Mouse (Mus musculus) C2C12 (cell line): ENCODE results near the gene Nfyb. TPM values are rescaled to one million over a fixed set of nuclear protein-coding genes. Genes with fewer than 3 reads are reported as not detected.

Experiments used
- H3K27me3 ChIP-seq: one replicate; pipeline ENCODE4 v1.6.1; 2011; ENCODE audit not compliant: control insufficient read depth, insufficient read depth, insufficient read length
- H3K36me3 ChIP-seq: one replicate; pipeline ENCODE4 v1.6.1; 2011; ENCODE audit not compliant: control insufficient read depth, insufficient read depth
- H3K4me3 ChIP-seq: one replicate; pipeline ENCODE4 v1.5.1; 2011; ENCODE audit warnings: mild to moderate bottlenecking, control low read depth; ENCODE audit not compliant: poor library complexity, insufficient read depth, severe bottlenecking
- H3K79me2 ChIP-seq: one replicate; pipeline ENCODE4 v1.6.1; 2011; ENCODE audit not compliant: control insufficient read depth, insufficient read depth
- H3K79me3 ChIP-seq: one replicate; pipeline ENCODE4 v1.6.1; 2011; ENCODE audit warnings: low read depth, control low read depth
- H3ac ChIP-seq: one replicate; pipeline ENCODE3; 2011; ENCODE audit warnings: low read depth; ENCODE audit not compliant: control insufficient read depth, insufficient read length
- CEBPB ChIP-seq: IDR thresholded peaks from one replicate; pipeline ENCODE4 v1.6.1; 2011; ENCODE audit warnings: low read depth, mild to moderate bottlenecking, control low read depth, moderate library complexity
- CTCF ChIP-seq: IDR thresholded peaks from one replicate; pipeline ENCODE4 v1.5.1; 2011; ENCODE audit not compliant: control insufficient read depth, insufficient read depth, insufficient read length
- FOSL1 ChIP-seq: IDR thresholded peaks from one replicate; pipeline ENCODE4 v1.8.0; 2011; ENCODE audit warnings: mild to moderate bottlenecking, low read length; ENCODE audit not compliant: poor library complexity, insufficient read depth, severe bottlenecking
- MAX ChIP-seq: IDR thresholded peaks from one replicate; pipeline ENCODE4 v1.6.1; 2011; ENCODE audit warnings: mild to moderate bottlenecking, control low read depth
- MYOD1 ChIP-seq: IDR thresholded peaks from one replicate; pipeline ENCODE4 v1.6.1; 2011; ENCODE audit warnings: low read depth; ENCODE audit not compliant: control insufficient read depth, insufficient read length
- MYOG ChIP-seq: IDR thresholded peaks from one replicate; pipeline ENCODE4 v1.6.1; 2011; ENCODE audit not compliant: control insufficient read depth, insufficient read length; ENCODE audit errors: extremely low read depth
- USF1 ChIP-seq: IDR thresholded peaks from one replicate; pipeline ENCODE4 v1.6.1; 2011; ENCODE audit warnings: low read depth, mild to moderate bottlenecking, control low read depth, moderate library complexity
- polyA plus RNA-seq: library from polyadenylated mRNA; unstranded; fragments of >200 nt; fragmentation: generic; extraction: Trizol; gene quantifications from one replicate; pipeline ENCODE4 v1.2.1, GENCODE M21; 2012; ENCODE audit warnings: missing spikeins

The Nfyb gene
- polyA plus RNA-seq, 1 experiment, result 11.9 TPM

GRCm38 (mm10) chr10:82699296-82699941, 64.5 kb downstream of the Nfyb start:
- Histone ChIP-seq H3K27me3 (no peaks in the 10 kb centered on the region), H3K4me3 (peak overlapping the region; percentile 93), H3K36me3 (peaks cover 30% of the 10 kb centered on the region), H3K79me2 (peaks cover 24% of the 10 kb centered on the region), H3K79me3 (peaks cover 12% of the 10 kb centered on the region), H3ac (peak overlapping the region; percentile 79)
- TF ChIP-seq MYOD1 (no peak), FOSL1 (no peak), CEBPB (no peak), MAX (no peak), MYOG (no peak), USF1 (no peak), CTCF (no peak)

GRCm38 (mm10) chr10:82698712-82699261, 65.2 kb downstream of the Nfyb start:
- TF ChIP-seq CTCF (no peak), USF1 (peak; percentile 86), MAX (peak; percentile 79), CEBPB (no peak), MYOG (no peak)
- Histone ChIP-seq H3K79me2 (peaks cover 24% of the 10 kb centered on the region), H3K4me3 (peak overlapping the region; percentile 93)

More at GRCm38 (mm10) chr10:82698712-82699261, 65.2 kb downstream of the Nfyb start:
- Histone ChIP-seq H3ac (peak overlapping the region; percentile 79), H3K27me3 (no peaks in the 10 kb centered on the region), H3K79me3 (peaks cover 12% of the 10 kb centered on the region), H3K36me3 (peaks cover 23% of the 10 kb centered on the region)

Other genes with a start within 250 kb of the Nfyb start
- gene 1190007I07Rik, start 140.9 kb downstream of the Nfyb start, polyA plus RNA-seq, result 16.6 TPM
- 18.5 TPM for gene Tdg, start 134.3 kb downstream of the Nfyb start, polyA plus RNA-seq
- 2.0 TPM for gene Glt8d2, start 73.5 kb downstream of the Nfyb start, polyA plus RNA-seq
- 9.7 TPM for gene Hcfc2, start 68.0 kb downstream of the Nfyb start, polyA plus RNA-seq
- gene Txnrd1, start 69.8 kb upstream of the Nfyb start, polyA plus RNA-seq, result 172 TPM
- gene Eid3, start 102.5 kb upstream of the Nfyb start, polyA plus RNA-seq, result 1.3 TPM
- 15.9 TPM for gene Chst11, start 221.4 kb upstream of the Nfyb start, polyA plus RNA-seq